Mouse (Mus musculus) neural tube, postnatal 0 days (tissue): ENCODE data around the gene Zfp58. TPM values are rescaled to one million over a fixed set of nuclear protein-coding genes. Genes with fewer than 3 reads are reported as not detected.

Source experiments
- polyA plus RNA-seq: library from polyadenylated mRNA; unstranded; fragments of >200 nt; fragmentation: Nextera tagmentation; extraction: Ambion mirVana; gene quantifications from 2 replicates; pipeline ENCODE4 v1.2.1, GENCODE M21; 2015

Zfp58 gene
- polyA plus RNA-seq = 6.5 TPM in 2 replicates

DNA sequence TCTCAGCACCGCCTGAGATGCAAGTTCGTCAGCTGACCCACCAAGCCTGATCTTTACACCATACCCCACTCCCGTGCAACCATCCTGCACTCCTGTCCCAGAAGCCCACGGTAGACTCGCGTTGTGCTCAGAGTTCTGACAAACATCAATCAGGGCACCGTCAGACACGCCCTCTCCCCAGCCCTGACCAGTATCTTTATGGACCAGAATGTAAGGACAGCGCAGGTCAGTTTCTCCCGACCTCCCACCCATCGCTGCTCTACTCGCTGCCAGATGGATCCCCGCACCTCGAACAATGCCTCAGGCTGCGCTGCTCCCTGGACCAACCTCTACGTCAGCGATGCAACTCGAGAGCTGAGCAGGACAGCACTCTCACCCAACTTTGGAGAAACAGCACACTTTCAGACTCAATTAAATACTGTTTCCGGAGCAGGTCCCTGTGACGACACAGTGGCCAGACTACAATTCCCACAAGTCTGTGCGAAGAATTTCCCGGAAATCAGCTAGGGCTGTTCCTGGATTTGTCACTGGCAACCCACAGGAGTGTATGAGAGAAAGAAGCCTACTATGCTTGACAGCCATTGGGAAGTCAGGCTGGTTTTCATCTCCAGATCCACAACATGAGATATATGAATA is at the start of gene Zfp58:
Gene Zfp58, minus strand, starts transcription at position 472 of the 636 bp plus-strand sequence.

DNA sequence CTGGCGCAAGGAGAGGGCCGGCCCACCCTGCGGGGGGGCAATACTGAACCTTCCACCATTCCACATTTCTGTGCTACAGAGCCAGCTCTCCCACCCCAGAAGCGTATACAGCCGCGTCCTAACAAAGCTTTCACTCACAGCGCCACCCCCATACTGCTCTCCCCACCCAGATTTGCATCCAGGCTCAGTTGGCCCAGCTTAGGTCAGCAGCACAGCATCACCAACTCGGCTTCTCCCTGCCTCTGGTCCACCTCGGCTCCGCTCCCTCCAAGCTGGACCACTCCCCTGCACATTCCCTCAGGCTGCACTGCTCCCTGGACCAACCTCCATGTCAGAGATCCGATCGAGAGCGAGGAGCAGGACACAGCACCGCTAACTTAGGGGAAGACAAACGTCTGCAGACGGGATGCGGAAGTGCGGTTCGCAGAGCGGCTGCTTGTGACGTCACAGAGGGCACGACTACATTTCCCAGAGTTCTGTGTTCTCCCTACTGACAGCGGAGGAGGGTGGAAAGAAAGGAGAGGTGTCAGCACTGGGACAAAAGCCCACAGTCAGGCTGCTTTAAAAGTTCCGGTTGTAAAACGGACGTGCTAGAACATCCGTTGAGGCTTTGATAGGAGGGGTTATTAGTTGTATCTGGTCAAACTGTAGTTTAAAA is 25.5 kb upstream of the Zfp58 start, which contains the start of the genes Gm26965 and Zfp87:
Gene Gm26965, minus strand, starts transcription at position 399 of the 658 bp plus-strand sequence.
Gene Zfp87, minus strand, starts transcription at position 425 of the 658 bp plus-strand sequence.

DNA sequence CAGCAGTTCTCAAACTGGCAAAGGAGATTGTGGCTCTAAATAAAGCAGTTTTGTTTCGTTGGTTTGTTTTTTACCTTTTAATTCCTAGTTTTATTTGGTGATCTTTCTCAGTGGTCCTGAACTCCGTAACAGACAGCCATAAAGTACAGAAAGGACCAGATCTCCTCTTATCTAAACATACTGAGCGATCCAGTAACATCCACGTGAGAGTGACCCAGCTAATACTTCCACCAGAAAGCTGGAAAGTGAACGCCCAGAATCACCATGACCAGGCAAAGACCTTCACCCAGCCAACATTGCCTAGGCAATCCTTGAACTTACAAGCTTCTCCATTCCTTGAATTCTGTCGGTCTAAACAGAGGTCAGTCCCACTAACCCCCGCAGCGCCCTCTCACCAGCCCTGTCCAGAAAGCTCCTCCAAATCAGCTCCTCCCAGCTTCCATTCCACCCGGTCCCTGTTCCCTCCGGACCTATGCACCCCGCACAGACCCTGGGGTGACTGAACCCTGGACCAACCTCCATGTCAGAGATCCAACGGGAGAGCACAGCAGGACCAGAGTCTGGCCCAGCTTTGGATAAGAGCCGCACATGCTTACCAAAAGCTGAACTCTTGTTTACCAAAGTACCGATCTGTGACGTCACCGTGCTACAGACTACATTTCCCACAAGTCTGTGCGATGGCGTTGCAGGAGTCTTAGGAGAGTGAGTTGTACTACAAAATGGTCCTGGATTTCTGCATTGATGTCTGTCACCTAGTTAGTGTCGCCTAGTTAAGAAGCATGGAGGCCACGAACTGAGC is 16.5 kb downstream of the Zfp58 start, which contains the start of gene Zfp874b:
Gene Zfp874b, minus strand, starts transcription at position 634 of the 799 bp plus-strand sequence.

DNA sequence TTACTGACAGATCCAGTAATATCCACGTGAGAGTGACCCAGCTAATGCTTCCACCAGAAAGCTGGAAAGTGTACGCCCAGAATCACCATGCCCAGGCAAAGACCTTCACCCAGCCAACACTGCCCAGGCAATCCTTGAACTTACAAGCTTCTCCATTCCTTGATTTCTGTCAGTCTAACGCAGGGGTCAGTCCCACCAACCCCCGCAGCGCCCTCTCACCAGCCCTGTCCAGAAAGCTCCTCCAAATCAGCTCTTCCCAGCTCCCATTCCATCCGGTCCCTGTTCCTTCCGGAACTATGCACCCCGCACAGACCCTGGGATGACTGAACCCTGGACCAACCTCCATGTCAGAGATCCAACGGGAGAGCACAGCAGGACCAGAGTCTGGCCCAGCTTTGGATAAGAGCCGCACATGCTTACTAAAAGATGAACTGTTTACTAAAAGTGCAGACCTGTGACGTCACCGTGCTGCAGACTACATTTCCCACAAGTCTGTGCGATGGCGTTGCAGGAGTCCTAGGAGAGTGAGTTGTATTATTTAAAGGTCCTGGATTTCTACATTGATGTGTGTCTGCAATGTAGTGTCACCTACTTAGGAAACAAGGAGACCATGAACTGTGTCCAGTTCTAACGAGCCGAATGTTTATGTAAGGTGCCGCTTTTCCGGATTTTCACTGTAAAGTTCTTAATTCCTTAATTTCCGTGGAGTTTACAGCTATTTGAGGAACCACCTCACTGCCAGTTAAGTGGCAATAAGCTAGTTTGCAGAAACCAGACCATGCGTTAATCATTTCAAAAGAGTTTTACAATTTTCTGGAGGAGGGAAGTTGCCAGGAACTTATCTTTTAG is 49.0 kb downstream of the Zfp58 start, which contains the start of gene Zfp874a:
Gene Zfp874a, minus strand, starts transcription at position 453 of the 849 bp plus-strand sequence.

Other genes with a start within 250 kb of the Zfp58 start
- 4.7 and 5.2 TPM in 2 replicates for gene Zfp458, start 222.1 kb downstream of the Zfp58 start, polyA plus RNA-seq
- gene Zfp457, start 194.1 kb downstream of the Zfp58 start, polyA plus RNA-seq = 0.39 and 1.1 TPM in 2 replicates
- gene Zfp595, start 168.0 kb downstream of the Zfp58 start, polyA plus RNA-seq = 1.0 TPM in 2 replicates
- gene Gm28044, start 140.0 kb downstream of the Zfp58 start, polyA plus RNA-seq = not detected in 2 replicates
- 0.37 and 0.43 TPM in 2 replicates for gene Zfp953, start 139.9 kb downstream of the Zfp58 start, polyA plus RNA-seq
- gene Gm28041, start 124.8 kb downstream of the Zfp58 start, polyA plus RNA-seq = not detected in 2 replicates
- 0.41 and 0.58 TPM in 2 replicates for gene Zfp456, start 124.7 kb downstream of the Zfp58 start, polyA plus RNA-seq
- 2.1 and 3.8 TPM in 2 replicates for gene Zfp429, start 100.7 kb downstream of the Zfp58 start, polyA plus RNA-seq
- 0.99 and 1.4 TPM in 2 replicates for gene Zfp459, start 79.1 kb downstream of the Zfp58 start, polyA plus RNA-seq
- gene Zfp874a, start 48.9 kb downstream of the Zfp58 start, polyA plus RNA-seq = 4.7 and 5.3 TPM in 2 replicates
- 2.3 and 2.6 TPM in 2 replicates for gene Zfp874b, start 16.3 kb downstream of the Zfp58 start, polyA plus RNA-seq
- gene Gm26965, start 25.6 kb upstream of the Zfp58 start, polyA plus RNA-seq = not detected in 2 replicates
- gene Zfp87, start 25.6 kb upstream of the Zfp58 start, polyA plus RNA-seq = 32.4 and 37.9 TPM in 2 replicates
- gene Zfp748, start 53.3 kb upstream of the Zfp58 start, polyA plus RNA-seq = 6.0 and 8.2 TPM in 2 replicates
- 3.1 and 3.9 TPM in 2 replicates for gene Zfp729b, start 109.2 kb upstream of the Zfp58 start, polyA plus RNA-seq
- 0.69 and 3.1 TPM in 2 replicates for gene Gm49345, start 137.2 kb upstream of the Zfp58 start, polyA plus RNA-seq
- gene Zfp729a, start 137.2 kb upstream of the Zfp58 start, polyA plus RNA-seq = 2.5 and 2.8 TPM in 2 replicates
- 8.7 and 12.2 TPM in 2 replicates for gene Zfp738, start 186.5 kb upstream of the Zfp58 start, polyA plus RNA-seq
- 5.2 and 5.8 TPM in 2 replicates for gene Zfp65, start 228.6 kb upstream of the Zfp58 start, polyA plus RNA-seq